Mouse (Mus musculus): ENCODE data around the gene Atp6v0d1. TPM values are rescaled to one million over a fixed set of nuclear protein-coding genes. Genes with fewer than 3 reads are reported as not detected.
A peak's percentile ranks its signal among the peaks of the same experiment; 100 is the strongest.

Gene Atp6v0d1
- total RNA-seq, 1 experiment from 2014 or later, result 97.4 TPM

DNA sequence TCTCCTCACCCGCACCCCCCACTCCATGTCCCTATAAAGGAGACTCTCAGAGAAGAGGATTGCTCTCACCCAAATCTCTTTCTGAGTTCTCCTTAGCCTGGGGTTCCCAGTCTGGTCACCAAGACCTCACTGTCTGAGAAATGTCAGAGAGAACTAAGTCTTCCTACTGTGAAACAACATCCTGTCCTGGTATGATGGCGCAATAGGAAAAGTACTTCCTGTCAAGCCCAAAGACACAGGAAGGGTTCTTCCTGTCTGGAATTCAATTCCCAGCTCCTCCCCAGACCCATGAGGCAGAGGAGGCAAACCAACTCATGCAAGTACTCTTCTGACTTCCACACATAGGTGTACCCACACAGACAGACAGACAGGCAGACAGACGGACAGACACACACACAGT lies 61.2 kb downstream of the Atp6v0d1 start:
- no peak for DNase-seq

GRCm38 (mm10) chr8:105499787-105500186 lies 66.1 kb downstream of the Atp6v0d1 start:
- no peak for DNase-seq

DNA sequence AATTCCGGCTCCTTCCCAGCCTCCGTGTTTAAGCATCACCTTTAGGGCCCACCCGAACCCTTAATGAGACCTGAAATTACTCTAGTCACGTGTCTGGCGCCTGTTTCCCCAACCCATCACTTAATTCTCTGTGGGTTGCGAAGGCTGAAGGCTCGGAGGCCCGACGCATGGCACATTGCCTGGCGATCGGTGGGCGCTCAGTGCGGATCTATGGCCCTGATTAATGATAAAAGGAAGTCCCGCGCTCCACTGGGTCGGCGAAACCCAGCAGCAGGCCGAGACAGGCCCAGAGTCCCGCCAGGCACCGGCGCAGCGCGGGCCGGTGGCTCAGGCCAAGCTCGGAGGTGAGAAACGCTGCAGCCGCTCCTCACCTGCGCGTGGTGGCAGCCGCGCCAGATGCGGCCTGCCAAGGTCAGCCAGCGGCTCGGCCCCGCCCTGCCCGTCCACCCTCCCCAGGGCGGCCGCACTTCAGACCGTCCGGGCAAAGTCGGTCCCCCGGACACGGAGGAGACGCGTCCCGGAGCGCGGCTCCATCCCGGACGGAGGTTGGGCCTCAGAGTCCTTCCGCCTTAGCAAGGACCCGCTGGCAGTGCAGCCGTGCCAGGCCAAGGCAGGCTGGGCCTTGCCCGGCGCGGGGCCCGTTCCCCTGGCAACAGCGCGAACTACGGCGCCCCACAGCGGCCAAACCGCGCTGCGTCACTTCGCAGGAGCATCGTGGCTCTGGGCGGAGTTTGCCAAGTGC lies 69.2 kb downstream of the Atp6v0d1 start, which contains the start of gene Zdhhc1:
Gene Zdhhc1 (minus strand): TSS at position 464 of the 742 bp plus-strand sequence.
- peak; percentile 95 for DNase-seq

DNA sequence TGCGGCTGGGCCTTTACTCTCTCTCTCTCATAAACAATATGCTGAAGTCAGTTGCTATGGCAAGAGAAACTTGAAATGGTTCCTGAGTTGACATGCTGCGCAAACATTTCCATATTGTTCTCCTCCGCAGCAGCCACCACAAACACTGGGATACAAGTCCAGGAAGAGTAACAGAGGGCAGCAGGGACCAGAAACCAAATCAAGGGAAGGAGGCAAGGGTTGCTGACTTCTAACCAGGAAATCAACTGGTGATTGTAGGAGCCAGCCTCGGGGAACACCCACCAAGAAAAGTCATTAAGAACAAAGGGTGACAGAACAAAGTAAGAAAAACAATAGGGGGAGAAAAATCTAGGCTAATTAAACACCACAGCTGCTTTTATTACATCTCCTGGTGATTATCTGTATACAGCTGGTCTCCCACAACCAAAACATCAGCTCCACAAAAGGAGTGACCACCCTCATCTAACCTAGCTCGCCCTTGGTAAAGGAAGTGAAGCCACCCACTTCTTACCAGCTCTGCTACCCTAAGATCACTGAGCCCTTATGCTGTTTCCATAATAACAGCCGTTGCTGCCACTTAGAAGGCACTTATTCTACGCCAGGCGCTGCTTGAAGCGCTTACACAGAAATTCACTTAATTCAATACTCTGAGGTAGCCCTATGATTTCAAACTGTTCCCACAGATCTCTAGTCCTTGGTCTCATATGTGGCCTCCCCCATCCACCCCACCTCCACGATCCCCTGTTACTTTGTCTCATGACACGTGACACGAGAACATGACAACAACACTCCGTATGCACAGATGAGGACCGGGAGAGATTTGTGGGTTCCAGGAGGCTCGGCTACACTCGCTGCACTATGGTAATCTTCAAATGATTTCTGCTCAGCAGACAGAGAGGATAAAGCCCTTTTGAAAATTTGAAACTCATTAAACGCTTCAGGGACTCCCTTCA lies 70.2 kb downstream of the Atp6v0d1 start:
- DNase-seq, result no peak

DNA sequence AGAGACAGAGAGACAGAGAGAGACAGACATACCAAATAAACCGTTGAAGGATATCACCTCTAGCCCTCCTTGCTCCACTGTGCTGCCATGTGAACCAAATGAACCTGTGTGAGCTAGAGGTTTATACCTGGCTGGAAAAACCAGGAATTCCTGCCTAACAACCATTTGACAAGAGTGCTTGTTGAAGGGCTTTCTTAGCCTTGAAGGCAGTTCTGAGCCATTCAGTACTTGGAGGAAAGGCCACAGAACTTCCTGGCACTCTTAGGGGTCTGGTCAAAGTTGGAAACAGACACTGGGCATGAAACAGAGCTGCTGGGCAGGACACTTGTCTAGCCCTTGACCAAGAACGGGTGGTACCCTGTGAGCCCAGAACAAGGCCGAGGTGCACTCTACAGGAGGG lies 71.3 kb downstream of the Atp6v0d1 start:
- DNase-seq, result no peak

DNA sequence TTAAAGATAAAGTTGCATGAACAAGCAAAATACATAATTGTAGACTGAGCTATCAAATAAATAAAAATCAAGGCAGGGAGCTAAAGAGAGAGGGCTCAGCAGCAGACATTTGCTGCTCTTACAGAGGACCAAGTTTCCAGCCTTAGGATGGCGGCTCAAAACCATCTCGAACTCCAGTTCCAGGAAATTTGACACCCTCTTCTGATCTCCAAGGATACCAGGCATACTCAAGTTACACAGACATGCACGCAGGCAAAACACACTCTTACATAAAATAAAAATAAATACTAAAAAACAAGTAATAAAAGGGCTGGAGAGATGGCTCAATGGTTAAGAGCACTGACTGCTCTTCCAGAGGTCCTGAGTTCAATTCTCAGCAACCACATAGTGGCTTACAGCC lies 72.4 kb downstream of the Atp6v0d1 start:
- DNase-seq, result no peak

DNA sequence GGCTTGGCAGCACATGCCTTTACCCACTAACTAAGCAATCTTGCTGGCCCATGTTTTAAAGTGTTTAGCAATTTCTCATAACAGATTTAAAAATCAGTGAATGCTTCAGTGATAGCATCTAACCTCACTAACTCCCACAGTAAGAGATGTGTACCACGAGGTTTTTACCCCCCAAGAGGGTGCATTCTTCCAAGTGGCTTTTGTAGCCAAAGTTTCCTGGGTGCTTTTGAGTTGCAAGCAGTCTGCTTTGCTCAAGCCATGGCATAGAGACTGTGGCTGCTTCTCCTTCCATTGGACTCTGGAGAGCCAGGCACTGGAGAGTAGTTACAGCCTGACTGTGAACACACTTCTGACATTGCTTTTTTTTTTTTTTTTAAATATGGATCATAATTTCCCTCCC lies 76.6 kb downstream of the Atp6v0d1 start:
- no peak for DNase-seq

- DNase-seq, result no peak
These were observed 77.8 kb downstream of the Atp6v0d1 start for GRCm38 (mm10) chr8:105488082-105488481.

- peak; percentile 69 for DNase-seq
These were observed 81.5 kb downstream of the Atp6v0d1 start for GRCm38 (mm10) chr8:105484392-105484791.

DNA sequence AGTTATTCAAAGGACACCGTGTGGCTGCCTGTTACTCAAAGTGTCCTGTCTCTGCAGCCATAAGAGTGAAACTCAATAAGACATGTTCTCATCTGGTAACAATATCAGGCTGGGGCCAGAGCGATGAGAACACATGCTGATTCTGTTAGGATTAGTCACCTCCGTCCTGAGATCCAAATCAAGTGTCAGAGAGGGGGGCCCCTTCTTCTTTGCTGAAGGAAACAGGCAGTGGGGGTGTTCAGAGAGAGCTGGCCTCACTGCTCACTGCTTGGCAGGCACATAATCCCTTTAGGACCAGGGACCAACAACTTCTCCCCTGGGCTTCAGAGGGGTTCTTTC lies 81.8 kb downstream of the Atp6v0d1 start:
- no peak for DNase-seq

DNA sequence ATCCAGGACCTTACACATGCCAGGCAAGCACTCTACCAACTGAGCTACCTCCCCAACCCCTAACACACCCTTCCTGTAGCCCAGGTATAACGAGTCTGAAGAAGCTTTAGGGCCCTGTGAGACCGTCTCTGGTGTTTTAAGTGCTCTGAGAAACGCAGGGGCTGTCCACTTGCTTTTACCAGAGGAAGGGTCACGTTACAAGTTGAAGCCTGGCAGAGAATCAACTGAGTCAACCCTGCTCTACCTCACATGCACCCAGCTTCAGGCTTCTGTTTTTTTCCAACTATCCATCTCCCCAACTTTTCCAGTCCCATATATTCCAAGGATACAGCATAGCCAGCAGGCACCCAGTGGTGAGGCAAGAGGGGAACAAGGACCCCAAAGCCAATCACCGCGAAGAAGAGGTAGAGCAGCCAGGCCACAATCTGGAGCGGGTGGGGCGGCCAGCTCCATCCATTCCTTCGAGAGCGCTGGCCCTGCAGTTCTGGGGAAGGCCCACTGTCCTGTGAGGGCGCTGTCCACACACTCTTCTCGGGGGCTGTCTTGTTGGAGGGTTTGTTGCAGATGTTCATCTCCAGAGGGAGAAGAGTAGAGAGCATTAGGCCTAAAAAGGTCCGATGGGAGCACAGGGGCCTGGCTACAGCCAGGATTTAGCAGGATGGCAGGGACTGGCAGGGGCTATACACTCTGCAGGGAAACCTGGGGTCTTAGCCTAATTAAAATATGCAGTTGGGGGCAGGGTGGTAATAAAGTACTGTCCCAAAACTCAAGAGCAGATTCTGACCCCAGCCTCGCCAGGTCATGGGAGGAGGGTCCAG lies 82.4 kb downstream of the Atp6v0d1 start:
- DNase-seq, result peak; percentile 77

DNA sequence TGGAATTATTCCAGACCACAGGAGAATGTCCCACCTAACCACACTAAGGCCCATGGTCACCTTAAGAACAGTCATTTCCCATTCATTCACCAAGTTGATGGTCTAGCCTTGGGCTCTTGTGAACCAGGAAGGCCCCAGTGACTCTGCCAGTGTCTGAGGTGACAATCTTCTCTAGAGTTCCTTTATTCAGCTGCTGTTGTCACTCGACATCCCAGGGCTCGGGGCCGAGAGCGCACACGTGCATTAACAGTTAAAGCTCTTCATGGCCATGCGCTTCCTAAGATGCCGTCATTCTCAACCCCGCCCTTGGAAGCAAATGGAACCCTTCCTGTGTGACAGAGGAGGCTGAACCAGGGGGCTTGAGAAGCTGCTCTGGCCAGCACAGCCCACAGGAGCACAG lies 83.7 kb downstream of the Atp6v0d1 start:
- no peak for DNase-seq

DNA sequence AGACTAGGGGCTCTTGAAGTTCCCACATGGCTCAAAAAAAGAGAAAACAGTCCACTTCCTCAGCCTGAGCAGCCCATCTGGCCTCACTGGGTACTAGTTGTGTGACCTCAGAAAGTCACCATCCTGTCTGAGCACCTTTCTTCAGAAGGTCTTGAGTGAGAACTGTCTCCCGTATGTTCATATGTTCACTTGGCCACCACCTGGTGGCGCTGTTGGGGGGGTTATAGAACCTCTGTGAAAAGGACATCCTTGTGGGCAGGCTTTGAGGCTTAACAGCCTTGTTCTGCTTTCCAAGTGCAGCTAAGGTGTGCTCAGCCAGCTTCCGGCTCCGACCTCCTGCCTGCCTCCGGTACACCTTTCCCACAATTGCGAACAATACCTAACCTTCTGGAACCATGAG lies 84.4 kb downstream of the Atp6v0d1 start:
- peak; percentile 73 for DNase-seq

DNA sequence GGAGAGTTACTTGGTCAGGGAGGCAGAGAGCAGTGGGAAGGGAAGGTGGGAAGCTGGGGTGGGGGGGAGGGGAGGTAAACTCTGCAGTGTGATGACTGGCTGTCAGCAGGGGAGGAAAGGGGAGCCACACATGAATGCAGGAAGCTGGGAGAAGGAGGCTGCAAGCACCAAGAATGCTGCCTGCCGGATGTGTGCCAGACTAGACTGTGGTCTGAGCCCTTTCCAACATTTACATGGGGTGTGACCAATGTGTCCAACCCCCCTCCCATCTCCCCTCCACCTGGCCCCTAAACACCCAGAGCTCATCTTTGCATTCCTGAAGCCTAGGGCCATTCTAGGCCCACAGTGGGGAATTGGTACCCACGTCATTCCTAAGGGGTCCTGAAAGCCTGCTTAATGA lies 84.8 kb downstream of the Atp6v0d1 start:
- DNase-seq, result no peak

GRCm38 (mm10) chr8:105477792-105478191 lies 88.1 kb downstream of the Atp6v0d1 start:
- DNase-seq, result no peak

DNA sequence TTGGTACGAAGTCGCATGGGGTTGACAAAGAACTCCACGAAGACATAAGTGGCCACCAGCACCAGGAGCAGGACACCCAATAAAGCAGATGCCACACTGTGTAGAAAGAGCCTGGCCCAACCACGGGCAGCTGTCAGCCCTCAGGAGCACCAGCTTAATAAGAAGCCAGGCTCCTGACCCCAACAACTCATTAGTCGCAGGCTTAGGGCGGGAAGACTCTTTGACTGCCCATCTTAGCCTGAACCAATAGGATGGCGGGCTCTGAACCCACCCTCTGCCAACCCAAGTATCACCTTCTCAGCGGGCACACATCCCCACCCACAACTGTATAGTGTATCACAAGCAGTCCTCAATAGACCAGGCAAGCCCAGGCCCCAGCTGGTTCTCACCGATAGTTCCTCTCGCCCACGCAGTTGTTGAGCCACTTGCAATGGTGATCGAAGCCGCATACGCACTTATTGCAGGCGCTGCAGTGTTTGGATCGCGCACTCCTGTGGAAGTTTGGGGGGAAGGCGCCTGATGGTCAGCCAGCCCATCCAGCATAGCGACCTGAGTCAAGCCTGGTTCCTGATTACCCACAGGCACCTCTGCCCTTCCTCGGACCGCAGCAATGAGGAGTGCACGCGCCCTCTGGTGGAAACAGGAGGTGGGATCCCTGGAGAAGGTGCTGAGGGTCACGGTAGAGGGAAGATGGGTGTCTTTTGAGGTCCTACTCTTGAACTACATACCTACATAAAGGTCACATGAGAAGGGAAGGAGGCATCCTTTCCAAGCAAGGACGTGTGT lies 89.0 kb downstream of the Atp6v0d1 start:
- peak; percentile 80 for DNase-seq

- DNase-seq, result no peak
These were observed 89.7 kb downstream of the Atp6v0d1 start for GRCm38 (mm10) chr8:105476161-105476560.

DNA sequence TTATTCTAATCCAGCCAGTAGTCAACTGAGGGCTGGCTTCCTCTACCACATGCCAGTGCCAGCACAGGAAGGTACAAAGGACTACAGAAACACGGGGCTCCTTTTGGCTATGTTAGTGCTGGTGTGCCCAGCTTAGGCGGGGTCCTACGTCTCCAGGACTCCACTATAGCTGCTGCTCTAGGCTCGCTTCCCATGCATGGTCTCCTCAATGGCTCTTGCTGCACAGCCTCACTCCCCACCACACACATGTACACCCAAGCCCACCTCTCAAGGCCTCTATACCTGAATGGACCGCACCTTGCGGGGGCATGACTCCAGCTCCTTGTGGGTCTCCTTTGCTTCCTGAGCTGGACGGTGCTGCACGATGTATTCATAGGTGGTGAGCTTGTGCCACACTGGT lies 90.1 kb downstream of the Atp6v0d1 start:
- no peak for DNase-seq

- DNase-seq, result no peak
These were observed 90.6 kb downstream of the Atp6v0d1 start for GRCm38 (mm10) chr8:105475254-105475653.

DNA sequence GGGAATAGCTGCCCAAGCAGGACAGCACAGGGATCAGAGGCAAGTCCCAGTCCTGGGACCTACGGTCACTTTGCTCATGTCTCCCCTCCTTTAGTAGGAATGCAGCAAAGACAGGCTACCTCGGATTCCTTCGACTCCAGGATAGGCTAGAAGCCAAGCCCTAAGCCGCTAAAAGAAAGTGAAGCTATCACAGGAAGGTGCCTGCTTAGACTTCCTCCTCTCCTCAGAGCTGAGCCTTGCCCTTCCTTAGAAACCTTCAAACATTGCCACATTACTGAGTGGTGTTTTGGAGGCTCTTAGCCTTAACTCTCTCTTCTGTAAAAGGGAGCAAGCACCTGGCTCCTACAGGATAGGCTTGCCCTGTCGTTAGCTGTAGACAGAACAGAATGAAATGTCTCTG lies 91.2 kb downstream of the Atp6v0d1 start:
- no peak for DNase-seq

Measured in adrenal gland, postnatal 14 days (tissue).